Mouse (Mus musculus) heart, adult 2 months (tissue): ENCODE data around the gene Man1c1. TPM values are rescaled to one million over a fixed set of nuclear protein-coding genes. Genes with fewer than 3 reads are reported as not detected.

Experiments used
- DNase-seq, 2 experiments: peaks; one replicate each; pipeline ENCODE4 v3.0.0; 2021
- H3K27ac ChIP-seq: fragments of 200-600 bp; 2 replicates; pipeline ENCODE4 v1.8.1; 2022
- H3K27me3 ChIP-seq: fragments of 200-500 bp; 2 replicates; pipeline ENCODE4 v1.6.1; 2012; ENCODE audit warnings: mild to moderate bottlenecking, low read length, inconsistent platforms, mixed read lengths; ENCODE audit not compliant: control insufficient read depth, insufficient read depth
- H3K36me3 ChIP-seq: fragments of 200-500 bp; 2 replicates; pipeline ENCODE4 v1.6.1; 2012; ENCODE audit warnings: low read length, inconsistent platforms; ENCODE audit not compliant: control insufficient read depth, insufficient read depth
- H3K4me1 ChIP-seq: fragments of 200-500 bp; 2 replicates; pipeline ENCODE4 v1.6.1; 2011; ENCODE audit warnings: low read length; ENCODE audit not compliant: control insufficient read depth, insufficient read depth
- H3K4me3 ChIP-seq: fragments of 200-600 bp; 2 replicates; pipeline ENCODE4 v1.8.1; 2022
- H3K79me2 ChIP-seq: fragments of 200-500 bp; replicated peaks from 2 replicates; pipeline ENCODE4 v1.6.1; 2012; ENCODE audit warnings: mild to moderate bottlenecking, inconsistent platforms, low read length, moderate library complexity, mixed read lengths; ENCODE audit not compliant: control insufficient read depth, insufficient read depth
- H3K9ac ChIP-seq: fragments of 200-500 bp; 2 replicates; pipeline ENCODE4 v1.6.1; 2012; ENCODE audit warnings: low read depth, mild to moderate bottlenecking, control low read depth, inconsistent platforms, low read length, mixed read lengths
- CTCF ChIP-seq: fragments of 200-600 bp; IDR thresholded peaks from 2 replicates; pipeline ENCODE4 v1.8.1; 2022; ENCODE audit warnings: antibody characterized with exemption, mild to moderate bottlenecking, moderate library complexity
- EP300 ChIP-seq: fragments of 200-500 bp; IDR thresholded peaks from 2 replicates; pipeline ENCODE4 v1.6.1; 2011; ENCODE audit warnings: low read depth, low read length, control low read depth; ENCODE audit not compliant: insufficient read depth
- POLR2A ChIP-seq: fragments of 200-500 bp; IDR thresholded peaks from 2 replicates; pipeline ENCODE4 v1.6.1; 2011; ENCODE audit warnings: mild to moderate bottlenecking, low read depth, low read length, control low read depth; ENCODE audit not compliant: insufficient read depth
- WGBS: fragments of 180-500 bp; shearing (Covaris S2); methylation state at CpG from one replicate; pipeline ENCODE4 v1.1.7; 2018; 5-methylcytosine and 5-hydroxymethylcytosine counted together
- intact Hi-C: fragments of 180-260 bp; cut with DNase I; formaldehyde crosslinking; loops from one replicate; pipeline ENCODE4 v1.15.1; 2025
- polyA plus RNA-seq: library from polyadenylated mRNA; depleted of rRNA; stranded (reverse); fragments of >200 nt; gene quantifications from 2 replicates; pipeline ENCODE4 v1.2.3, GENCODE M21; 2012
- total RNA-seq, 2 experiments: library from RNA; stranded (reverse); gene quantifications; 2 replicates each; pipeline ENCODE4 v1.2.3; 2021

The Man1c1 gene
- total and polyA plus RNA-seq, 3 experiments, result 14.1 to 28.4 (median 24.8) TPM

DNA sequence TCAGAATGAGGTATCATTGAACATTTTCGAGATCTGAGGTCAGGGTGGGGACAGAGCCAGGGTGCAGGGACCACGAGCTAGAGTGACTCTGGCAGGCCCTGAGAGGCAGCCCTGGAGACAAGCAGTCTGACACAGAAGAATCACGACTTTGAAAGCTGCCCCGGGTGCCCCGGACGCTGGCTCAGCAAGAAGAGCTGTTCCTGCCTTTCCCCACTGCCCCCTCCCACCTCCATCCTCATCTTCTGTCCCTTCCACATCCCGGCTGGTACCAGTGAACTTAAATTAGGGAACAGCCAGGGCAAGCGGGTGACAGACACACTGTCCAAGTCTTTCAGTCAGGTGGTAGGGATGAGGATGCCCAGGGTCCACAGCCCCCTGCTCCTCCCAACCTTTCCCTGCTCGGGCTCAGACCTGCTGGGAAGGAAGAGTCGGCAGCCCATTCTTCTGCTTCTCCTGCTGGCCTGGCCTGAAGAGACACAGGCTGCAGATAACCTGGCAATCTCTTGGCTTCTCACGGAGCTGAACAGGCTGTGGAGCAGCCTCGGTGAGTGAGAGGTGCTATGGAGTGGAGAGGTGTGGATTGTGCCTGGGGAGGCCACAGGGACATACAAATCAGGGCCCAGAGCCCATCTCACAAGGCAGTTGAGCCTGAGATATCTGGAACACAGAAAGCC is 35.6 kb downstream of the Man1c1 start:
- Histone ChIP-seq H3K4me1 (peaks cover 4% of the 10 kb centered on the region), H3K27me3 (no peaks in the 10 kb centered on the region), H3K4me3 (no peak overlapping the region), H3K79me2 (no peaks in the 10 kb centered on the region; the same call in 1 of the 2 replicates), H3K27ac (no peak overlapping the region), H3K36me3 (no peaks in the 10 kb centered on the region), H3K9ac (no peak overlapping the region)
- no peak for DNase-seq
- intact Hi-C loops, result no loop called here
- no peak for TF ChIP-seq EP300
- no peak for TF ChIP-seq CTCF
- TF ChIP-seq POLR2A, result no peak
- WGBS, result 68% methylated on average over 12 of the region's 12 CpGs

DNA sequence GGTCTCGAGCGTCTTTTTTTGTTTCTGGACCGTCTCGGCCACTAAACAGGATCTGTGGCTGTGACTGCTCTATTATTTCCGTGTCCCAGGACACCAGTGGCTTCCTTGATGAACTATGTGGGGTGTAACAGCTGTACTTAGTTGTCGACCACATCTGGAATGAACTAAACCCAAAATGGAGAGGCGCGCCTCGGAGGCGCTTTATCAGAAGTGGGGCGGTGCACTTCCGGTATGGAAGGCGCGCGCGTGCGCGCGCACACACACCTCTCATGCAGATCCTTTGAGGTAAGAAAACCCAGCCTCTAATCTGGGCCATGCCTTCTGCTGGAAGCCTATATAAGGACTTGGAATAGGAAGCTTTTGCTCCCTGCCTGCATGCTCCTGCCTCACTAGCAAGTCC is 37.7 kb downstream of the Man1c1 start:
- Histone ChIP-seq H3K9ac (no peak overlapping the region), H3K4me1 (peaks cover 7% of the 10 kb centered on the region), H3K4me3 (no peak overlapping the region), H3K27me3 (no peaks in the 10 kb centered on the region), H3K36me3 (no peaks in the 10 kb centered on the region), H3K79me2 (peaks cover 1% of the 10 kb centered on the region; the same call in 1 of the 2 replicates), H3K27ac (no peak overlapping the region)
- intact Hi-C loops, result no loop called here
- WGBS, result 89% methylated on average over 19 of the region's 19 CpGs
- TF ChIP-seq EP300 (no peak), CTCF (no peak), POLR2A (no peak)
- no peak for DNase-seq

- Histone ChIP-seq H3K4me1 (peaks cover 5% of the 10 kb centered on the region), H3K9ac (no peak overlapping the region), H3K4me3 (no peak overlapping the region), H3K27me3 (no peaks in the 10 kb centered on the region), H3K27ac (peak overlapping the region; percentile 61), H3K79me2 (peaks cover 3% of the 10 kb centered on the region; the same call in 1 of the 2 replicates), H3K36me3 (no peaks in the 10 kb centered on the region)
- TF ChIP-seq CTCF, result no peak
- 0 out of 2 replicates have a peak, but pooled peaks have one; percentile 24 for TF ChIP-seq EP300
- WGBS, result 41% methylated on average over 10 of the region's 10 CpGs
- intact Hi-C loops, result loop anchor here (2.0 kb wide), 1 partner anchor 30 kb away; no protein-coding TSS in a partner anchor
- DNase-seq, result peak in 1 of 2 experiments; percentile 66
Measured at GRCm38 (mm10) chr4:134663052-134663451, 41.0 kb downstream of the Man1c1 start.

DNA sequence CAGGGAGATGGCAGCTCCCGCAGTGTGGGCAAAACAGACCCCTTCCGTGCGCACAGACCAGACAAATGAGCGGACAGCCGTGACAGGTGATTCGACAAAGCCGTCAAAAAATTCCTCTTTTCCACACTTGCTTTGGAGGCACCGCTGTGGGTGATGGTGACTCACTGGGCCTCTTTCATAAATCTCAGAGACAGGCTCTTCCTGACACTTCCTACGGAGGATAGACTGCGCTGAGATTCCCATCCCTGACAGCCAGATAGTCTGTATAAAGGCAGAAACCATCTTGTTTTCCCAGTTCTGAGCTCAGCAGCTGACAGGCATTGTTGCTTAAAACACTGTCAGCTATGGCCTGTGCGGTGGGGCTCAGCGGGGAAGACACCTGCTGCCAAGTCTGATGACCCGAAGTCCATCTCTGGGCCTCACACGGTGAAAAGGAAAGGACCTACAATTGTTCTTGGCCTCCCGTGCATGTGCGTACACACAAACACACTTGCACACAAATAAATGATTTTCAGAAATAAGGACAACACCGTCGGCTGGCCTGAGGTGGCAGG is 43.4 kb downstream of the Man1c1 start:
- intact Hi-C loops, result no loop called here

DNA sequence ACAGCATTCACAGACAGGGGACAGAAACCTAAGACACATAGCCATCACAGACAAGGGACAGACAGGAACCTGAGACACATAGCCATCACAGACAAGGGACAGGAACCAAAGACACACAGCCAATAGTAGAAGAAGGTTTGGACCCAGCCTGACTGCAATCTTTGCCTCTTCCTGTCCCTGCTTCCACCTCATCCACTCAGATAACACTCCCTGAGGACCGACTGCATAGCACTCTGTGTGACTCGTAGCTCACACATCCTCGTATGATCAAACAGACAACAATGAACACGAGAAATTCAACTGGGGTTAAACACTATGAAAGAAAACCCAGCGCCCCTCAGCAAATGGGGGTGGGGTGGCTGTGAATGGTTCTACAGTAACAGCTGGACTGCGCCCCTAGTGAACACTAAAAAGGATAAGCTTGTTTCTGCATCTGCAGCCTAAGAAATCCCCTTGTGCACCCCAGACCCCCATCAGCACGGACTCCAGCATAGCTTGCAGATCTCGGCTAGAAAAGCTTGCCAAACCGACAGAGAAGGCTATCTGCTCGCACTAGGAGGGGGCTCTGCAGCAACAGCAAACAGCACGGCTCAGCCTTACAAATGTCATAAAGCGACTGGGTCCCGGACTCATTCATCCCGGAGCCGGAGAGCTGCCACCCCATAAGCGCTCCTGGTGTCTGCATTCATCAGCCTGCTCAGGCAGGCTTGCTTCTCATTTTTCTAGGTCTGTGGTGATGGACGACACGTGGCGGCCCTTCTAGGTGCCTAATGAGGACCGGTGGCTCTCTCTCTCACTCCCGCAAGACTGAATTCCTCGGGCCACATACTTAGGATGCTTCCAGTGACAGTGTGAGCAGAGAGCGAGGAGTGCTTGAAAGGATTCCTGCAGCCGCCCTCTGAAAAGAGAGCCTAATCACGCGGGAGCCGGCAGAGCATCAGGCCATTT is 44.5 kb downstream of the Man1c1 start:
- WGBS, result 60% methylated on average over 27 of the region's 27 CpGs
- no peaks in the 10 kb centered on the region for H3K36me3 ChIP-seq
- H3K9ac ChIP-seq, result no peak overlapping the region
- H3K4me3 ChIP-seq, result no peak overlapping the region
- no peak for DNase-seq
- TF ChIP-seq EP300, result no peak
- no peak for TF ChIP-seq CTCF
- no peak for TF ChIP-seq POLR2A
- peaks cover 3% of the 10 kb centered on the region; the same call in 1 of the 2 replicates for H3K79me2 ChIP-seq
- peaks cover 5% of the 10 kb centered on the region for H3K4me1 ChIP-seq
- intact Hi-C loops, result no loop called here
- no peaks in the 10 kb centered on the region for H3K27me3 ChIP-seq
- no peak overlapping the region for H3K27ac ChIP-seq

More for the DNA sequence above, 43.4 kb downstream of the Man1c1 start:
- H3K27ac ChIP-seq, result no peak overlapping the region
- peaks cover 3% of the 10 kb centered on the region; the same call in 1 of the 2 replicates for H3K79me2 ChIP-seq
- no peak overlapping the region for H3K4me3 ChIP-seq
- no peak for DNase-seq
- peaks cover 5% of the 10 kb centered on the region for H3K4me1 ChIP-seq
- TF ChIP-seq POLR2A (no peak), CTCF (no peak), EP300 (no peak)
- 85% methylated on average over 18 of the region's 18 CpGs for WGBS
- no peaks in the 10 kb centered on the region for H3K27me3 ChIP-seq
- H3K9ac ChIP-seq, result no peak overlapping the region
- no peaks in the 10 kb centered on the region for H3K36me3 ChIP-seq

DNA sequence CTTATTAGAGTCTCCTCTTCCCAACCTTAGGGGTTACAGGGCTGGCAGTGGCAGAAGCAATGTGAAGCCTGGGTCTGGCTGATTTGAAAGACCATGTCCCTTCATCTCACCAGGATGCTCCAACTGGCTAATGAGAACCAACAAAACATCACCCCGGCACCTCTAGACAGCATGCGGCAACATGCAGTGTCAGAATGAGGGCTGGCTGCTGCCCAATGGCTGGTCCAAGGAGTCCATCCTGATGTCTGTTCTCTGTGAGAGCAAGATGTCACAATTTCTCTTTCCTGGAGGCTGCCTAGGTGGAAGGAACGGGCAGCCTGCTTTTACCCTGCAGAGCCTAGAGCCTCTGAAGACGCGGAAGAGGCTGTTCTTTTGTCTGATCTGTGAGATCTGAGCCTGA is 46.6 kb downstream of the Man1c1 start:
- no peaks in the 10 kb centered on the region for H3K36me3 ChIP-seq
- TF ChIP-seq EP300 (no peak), CTCF (no peak), POLR2A (no peak)
- H3K27ac ChIP-seq, result no peak overlapping the region
- H3K9ac ChIP-seq, result no peak overlapping the region
- peaks cover 1% of the 10 kb centered on the region; the same call in 1 of the 2 replicates for H3K79me2 ChIP-seq
- DNase-seq, result no peak
- H3K4me3 ChIP-seq, result no peak overlapping the region
- H3K4me1 ChIP-seq, result peaks cover 5% of the 10 kb centered on the region
- H3K27me3 ChIP-seq, result no peaks in the 10 kb centered on the region
- WGBS, result 94% methylated on average over 5 of the region's 5 CpGs
- intact Hi-C loops, result no loop called here
